Mouse (Mus musculus) left cerebral cortex, adult 18-20 months (tissue): ENCODE measurements around the gene Edem3. TPM values are rescaled to one million over a fixed set of nuclear protein-coding genes. Genes with fewer than 3 reads are reported as not detected.
"Not testable (repeated sequence)": the region's sequence is repeated elsewhere in the genome, so short reads cannot be mapped to it uniquely, and the experiment has no call there.

Source experiments
- DNase-seq, 2 experiments: peaks; one replicate each; pipeline ENCODE4 v3.0.0; 2021 to 2022; ENCODE audit warnings: low spot score in 2 of 2, mixed read lengths in 1 of 2
- total RNA-seq, 2 experiments: library from RNA; stranded (reverse); gene quantifications; 2 replicates each; pipeline ENCODE4 v1.2.3; 2021

The Edem3 gene
- total RNA-seq, 2 experiments from 2014 or later, result 36.3 to 40.9 TPM

GRCm38 (mm10) chr1:151741199-151741621 is 14.0 kb upstream of the Edem3 start:
- no peak for DNase-seq

- DNase-seq, result not testable (repeated sequence)
These were observed 5.3 kb upstream of the Edem3 start for GRCm38 (mm10) chr1:151749894-151750293.

- DNase-seq, result no peak
These were observed 2.2 kb upstream of the Edem3 start for GRCm38 (mm10) chr1:151752946-151753345.

- DNase-seq, result no peak
These were observed 1.7 kb upstream of the Edem3 start for GRCm38 (mm10) chr1:151753374-151753929.

GRCm38 (mm10) chr1:151754028-151754489 is 1.1 kb upstream of the Edem3 start:
- no peak for DNase-seq

DNA sequence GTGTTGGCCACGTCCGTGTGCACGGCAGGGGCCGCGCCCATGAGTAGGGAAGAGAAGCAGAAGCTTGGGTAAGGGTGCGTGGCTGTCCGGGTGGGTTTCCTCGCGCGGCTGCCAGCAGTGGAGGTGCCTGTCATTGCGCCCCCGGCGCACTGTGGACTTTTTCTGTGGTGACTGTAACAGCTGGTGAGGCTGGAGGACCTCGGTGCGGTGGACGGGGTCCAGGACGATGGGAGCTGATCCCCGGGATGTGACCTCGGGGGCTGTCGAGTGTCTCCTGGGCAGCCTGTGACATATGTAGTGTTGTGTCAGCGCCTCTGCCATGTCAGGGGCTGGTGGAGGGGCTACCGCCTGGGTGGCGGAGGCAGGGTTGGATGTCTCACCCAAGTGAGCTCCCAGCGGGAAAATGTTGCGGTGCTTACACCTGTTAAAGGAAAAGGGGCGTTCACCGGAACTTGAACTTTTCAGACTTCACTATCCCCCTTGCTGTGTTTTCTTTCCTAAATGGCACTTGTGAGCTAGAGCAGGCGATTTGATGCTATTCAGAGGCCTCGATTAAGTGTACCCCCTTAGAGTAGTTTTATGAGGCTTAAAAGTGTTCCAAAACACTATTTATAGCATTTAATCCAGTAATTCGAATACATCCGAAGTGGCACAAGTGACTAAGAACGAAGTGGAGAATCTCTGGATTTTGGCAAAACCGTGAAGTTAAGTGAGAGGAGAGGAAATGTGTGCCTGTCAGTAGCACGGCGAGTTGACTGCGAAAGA is 671 bp downstream of the Edem3 start:
- DNase-seq, result no peak

DNA sequence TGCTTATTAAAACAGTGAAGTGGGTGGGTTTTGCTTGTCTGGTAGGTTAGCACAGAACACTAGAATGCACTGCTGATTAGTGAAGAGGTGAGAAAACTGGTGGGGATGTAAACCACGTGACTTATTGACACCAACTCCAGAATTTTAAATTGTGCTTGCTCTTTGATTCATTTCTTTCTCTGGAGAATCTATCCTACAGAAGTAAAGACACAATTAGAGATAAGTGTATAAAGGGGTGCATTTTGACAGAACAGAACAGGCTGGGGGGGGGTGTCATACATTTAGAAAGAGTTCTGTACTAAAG is 1.2 kb downstream of the Edem3 start:
- DNase-seq, result no peak

DNA sequence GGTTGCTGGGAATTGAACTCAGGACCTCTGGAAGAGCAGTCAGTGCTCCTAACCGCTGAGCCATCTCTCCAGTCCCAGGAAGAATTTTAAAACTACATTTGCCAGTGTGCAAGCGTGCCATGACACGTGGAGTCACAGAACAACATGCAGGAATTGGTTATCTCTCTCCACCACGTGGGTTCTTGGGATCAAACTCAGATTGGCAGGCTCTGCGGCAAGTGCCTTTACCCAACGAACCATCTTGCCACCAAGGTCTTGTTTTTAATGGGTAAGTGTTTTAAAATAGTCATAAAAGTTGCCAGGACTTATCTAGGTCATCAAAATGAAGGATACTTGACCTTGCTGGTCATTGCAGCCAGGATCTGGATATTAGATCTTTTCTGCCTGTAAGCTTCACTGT is 3.1 kb downstream of the Edem3 start:
- DNase-seq, result no peak

DNA sequence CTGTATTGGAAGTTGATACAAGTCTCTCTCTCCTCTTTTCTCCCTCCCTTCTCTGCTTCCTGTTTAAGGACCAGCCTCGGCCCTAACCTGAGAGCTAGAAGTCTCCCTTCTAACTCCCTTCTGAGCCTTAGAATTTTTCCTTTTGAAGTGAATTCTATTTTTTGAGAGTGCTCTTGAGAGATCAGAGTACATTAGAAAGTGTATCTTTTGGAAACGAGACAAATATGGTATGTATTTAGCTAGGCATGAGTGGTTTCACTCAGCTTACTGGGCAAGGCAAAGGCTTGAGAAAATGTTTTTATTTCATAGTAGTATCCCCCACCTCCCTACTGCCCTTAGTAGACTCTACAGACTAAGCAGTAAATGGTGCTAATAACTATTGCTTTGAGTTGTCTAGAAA is 3.8 kb downstream of the Edem3 start:
- no peak for DNase-seq

DNA sequence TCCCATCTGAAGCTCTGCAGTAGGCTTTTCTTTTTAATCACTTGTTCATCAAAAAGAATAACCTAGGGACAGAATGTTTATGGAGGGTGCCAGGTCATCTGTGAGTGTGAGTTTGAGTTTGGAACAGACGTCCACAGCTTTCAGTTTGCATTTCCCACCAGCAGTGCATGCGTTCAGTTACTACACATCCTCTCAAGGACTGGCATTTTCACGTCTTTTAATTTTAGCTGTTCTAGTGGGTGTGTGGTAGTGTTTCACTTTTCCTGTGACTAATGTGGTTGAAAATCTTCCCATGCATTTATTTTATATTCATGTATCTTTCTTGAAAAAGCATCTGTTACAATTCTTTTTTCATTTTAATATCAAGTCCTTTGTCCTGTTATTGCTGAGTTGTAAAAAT is 9.1 kb downstream of the Edem3 start:
- DNase-seq, result no peak

DNA sequence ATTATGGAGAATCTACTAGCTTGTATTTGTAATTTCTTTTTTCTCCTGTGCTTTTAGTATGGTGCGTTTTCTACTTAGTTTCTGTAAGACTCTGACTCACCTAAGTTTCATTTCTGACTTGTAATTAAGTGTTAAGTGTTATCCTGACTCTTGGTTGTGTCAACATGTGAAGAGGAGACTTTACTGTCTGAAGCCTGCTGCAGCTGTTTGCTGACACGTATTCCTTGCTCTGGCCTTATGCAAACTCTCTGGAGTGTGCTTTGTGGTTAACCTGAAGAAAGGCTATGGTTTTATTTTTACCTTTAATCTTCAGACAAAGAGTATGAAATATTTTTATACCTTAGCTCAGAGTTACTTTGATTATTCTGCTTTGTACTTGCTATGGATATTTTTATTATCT is 11.0 kb downstream of the Edem3 start:
- DNase-seq, result no peak

DNA sequence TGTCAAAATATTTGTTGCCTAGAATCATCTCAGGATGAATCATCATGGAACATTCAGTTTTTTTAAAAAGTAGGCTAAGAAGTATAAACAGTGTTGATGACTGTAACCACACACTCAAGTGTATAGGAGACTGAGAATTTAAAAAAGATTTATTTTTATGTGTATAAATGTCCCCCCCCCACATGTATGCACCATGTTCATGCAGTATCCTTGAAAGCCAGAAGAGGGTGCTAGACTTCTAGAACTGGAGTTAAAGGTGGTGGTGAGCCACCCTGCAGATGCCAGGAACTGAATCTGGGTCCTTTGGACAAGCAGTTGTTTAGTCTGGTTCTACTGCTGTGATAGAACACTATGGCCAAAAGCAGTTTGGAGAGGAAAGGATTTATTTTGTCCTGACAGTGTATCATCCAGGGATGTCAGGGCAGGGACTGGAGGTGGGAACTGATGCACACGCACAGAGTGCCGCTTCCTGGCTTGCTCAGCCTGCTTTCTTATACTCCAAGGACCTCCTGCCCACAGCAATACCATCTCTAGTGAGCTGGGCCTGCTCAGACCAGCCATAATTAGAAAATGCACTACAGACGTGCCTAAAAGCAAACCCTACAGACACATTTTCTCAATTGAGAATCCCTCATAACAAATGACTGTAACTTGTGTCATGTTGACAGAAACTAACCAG is 11.9 kb downstream of the Edem3 start:
- DNase-seq, result no peak

GRCm38 (mm10) chr1:151769200-151769913 is 14.2 kb downstream of the Edem3 start:
- no peak for DNase-seq

- peak; percentile 40 to 53 for DNase-seq
These were observed 22.4 kb downstream of the Edem3 start for GRCm38 (mm10) chr1:151777616-151778015.

GRCm38 (mm10) chr1:151778592-151778991 is 23.4 kb downstream of the Edem3 start:
- no peak for DNase-seq

- no peak for DNase-seq
These were observed 24.1 kb downstream of the Edem3 start for GRCm38 (mm10) chr1:151779306-151779705.

GRCm38 (mm10) chr1:151781447-151781846 is 26.3 kb downstream of the Edem3 start:
- DNase-seq, result no peak

- DNase-seq, result no peak
These were observed 28.2 kb downstream of the Edem3 start for GRCm38 (mm10) chr1:151783403-151783802.

DNA sequence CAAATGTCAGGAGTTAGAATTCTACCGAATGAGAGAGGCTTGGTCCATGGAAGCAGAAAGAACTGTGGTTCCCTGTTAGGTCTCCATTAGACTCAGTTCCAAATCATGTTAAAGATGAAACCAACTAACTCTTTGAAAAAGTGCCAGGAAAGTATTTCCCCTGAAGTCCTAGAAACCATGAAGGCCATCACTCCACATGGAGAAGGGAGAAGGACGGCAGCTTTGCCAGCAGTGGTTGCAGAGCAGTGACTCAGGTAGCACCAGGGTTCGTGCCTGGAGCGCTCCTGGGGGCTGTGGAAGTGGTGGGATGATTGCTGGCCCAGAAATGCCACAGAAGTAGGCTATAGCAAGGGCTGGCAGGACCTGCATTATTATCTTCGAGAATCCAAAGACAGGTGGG is 31.2 kb downstream of the Edem3 start:
- no peak for DNase-seq

- DNase-seq, result no peak
These were observed 34.0 kb downstream of the Edem3 start for GRCm38 (mm10) chr1:151789136-151789535.

DNA sequence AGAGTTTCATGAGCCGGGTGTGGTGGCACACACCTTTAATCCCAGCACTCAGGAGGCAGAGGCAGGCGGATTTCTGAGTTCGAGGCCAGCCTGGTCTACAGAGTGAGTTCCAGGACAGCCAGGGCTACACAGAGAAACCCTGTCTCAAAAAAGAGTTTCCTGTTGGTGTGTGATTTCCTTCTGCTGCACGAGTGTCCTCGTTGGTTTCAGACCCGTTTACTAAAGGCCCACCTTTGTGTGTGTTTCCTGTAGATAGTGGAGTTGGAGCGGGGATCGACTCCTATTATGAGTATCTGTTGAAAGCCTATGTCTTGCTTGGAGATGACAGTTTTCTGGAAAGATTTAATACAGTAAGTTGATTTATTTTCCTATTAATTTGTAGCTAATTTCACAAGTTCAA is 36.9 kb downstream of the Edem3 start:
- not testable (repeated sequence) for DNase-seq

- DNase-seq, result not testable (repeated sequence)
These were observed 47.6 kb downstream of the Edem3 start for GRCm38 (mm10) chr1:151802795-151803194.
